Mouse (Mus musculus) MEL (cell line): Measurements from ENCODE around the gene Cttn. TPM values are rescaled to one million over a fixed set of nuclear protein-coding genes. Genes with fewer than 3 reads are reported as not detected.

Experiments
- DNase-seq: peaks from one replicate; pipeline ENCODE4 v3.0.0; 2011; ENCODE audit warnings: low read depth, low spot score
- H3K27ac ChIP-seq: 2 replicates; pipeline ENCODE4 v1.5.1; 2012; ENCODE audit warnings: low read depth, mild to moderate bottlenecking, control low read depth, low read length, moderate library complexity; ENCODE audit not compliant: control insufficient read depth
- H3K27me3 ChIP-seq, 2 experiments: fragments of 150-350 bp in 1 of 2; sonication (generic) in 1 of 2; 2 replicates each; pipeline ENCODE4 v1.6.1; 2012; ENCODE audit warnings: low read length in 2 of 2, mild to moderate bottlenecking in 2 of 2, improper control_type of control experiment in 1 of 2, moderate library complexity in 1 of 2; ENCODE audit not compliant: insufficient read depth in 2 of 2, control insufficient read depth in 1 of 2
- H3K36me3 ChIP-seq, 2 experiments: 2 replicates each; pipeline ENCODE4 v1.6.1; 2012 to 2014; ENCODE audit warnings: low read length in 2 of 2, improper control_type of control experiment in 1 of 2, inconsistent platforms in 1 of 2, mild to moderate bottlenecking in 1 of 2; ENCODE audit not compliant: insufficient read depth in 2 of 2, control insufficient read depth in 1 of 2
- H3K4me1 ChIP-seq, 2 experiments: fragments of 150-350 bp in 1 of 2; sonication (generic) in 1 of 2; 2 replicates each; pipeline ENCODE4 v1.6.1; 2012; ENCODE audit warnings: low read length in 2 of 2, improper control_type of control experiment in 1 of 2, mild to moderate bottlenecking in 1 of 2; ENCODE audit not compliant: insufficient read depth in 2 of 2, control insufficient read depth in 1 of 2
- H3K4me3 ChIP-seq, 2 experiments: fragments of 150-350 bp in 1 of 2; sonication (generic) in 1 of 2; 2 replicates each; pipeline ENCODE4 v1.5.1; 2012; ENCODE audit warnings: low read depth in 2 of 2, low read length in 2 of 2, mild to moderate bottlenecking in 2 of 2, moderate library complexity in 2 of 2, control low read depth in 1 of 2, improper control_type of control experiment in 1 of 2; ENCODE audit not compliant: control insufficient read depth in 1 of 2, insufficient read depth in 1 of 2
- H3K79me2 ChIP-seq: 2 replicates; pipeline ENCODE4 v1.6.1; 2012; ENCODE audit warnings: mild to moderate bottlenecking, low read length, moderate library complexity; ENCODE audit not compliant: control insufficient read depth, poor library complexity, insufficient read depth
- H3K9ac ChIP-seq: 2 replicates; pipeline ENCODE4 v1.6.1; 2012; ENCODE audit warnings: low read depth, mild to moderate bottlenecking, control low read depth, low read length, moderate library complexity; ENCODE audit not compliant: control insufficient read depth, poor library complexity, severe bottlenecking
- H3K9me3 ChIP-seq: fragments of 150-350 bp; sonication (generic); replicated peaks from 2 replicates; pipeline ENCODE4 v1.6.1; 2012; ENCODE audit warnings: mild to moderate bottlenecking, low read length, improper control_type of control experiment, moderate library complexity; ENCODE audit not compliant: insufficient read depth
- BHLHE40 ChIP-seq: IDR thresholded peaks from 2 replicates; pipeline ENCODE4 v1.6.1; 2012; ENCODE audit warnings: low read depth, mild to moderate bottlenecking, inconsistent platforms, low read length, improper control_type of control experiment, borderline replicate concordance
- CHD1 ChIP-seq: IDR thresholded peaks from 2 replicates; pipeline ENCODE4 v1.6.1; 2012; ENCODE audit warnings: low read depth, mild to moderate bottlenecking, inconsistent platforms, low read length, improper control_type of control experiment
- CHD2 ChIP-seq: IDR thresholded peaks from 2 replicates; pipeline ENCODE4 v1.6.1; 2011; ENCODE audit warnings: low read length, improper control_type of control experiment
- CTCF ChIP-seq, 3 experiments: IDR thresholded peaks in 2 of 3; conservative IDR thresholded peaks in 1 of 3; 2 replicates each; pipeline ENCODE4 v1.5.1; 2011 to 2012; ENCODE audit warnings: low read length in 3 of 3, low read depth in 2 of 3, mild to moderate bottlenecking in 2 of 3, improper control_type of control experiment in 1 of 3, inconsistent platforms in 1 of 3, mixed read lengths in 1 of 3, moderate library complexity in 1 of 3; ENCODE audit not compliant: control insufficient read depth in 1 of 3, insufficient read depth in 1 of 3, poor library complexity in 1 of 3, severe bottlenecking in 1 of 3
- E2F4 ChIP-seq: IDR thresholded peaks from 2 replicates; pipeline ENCODE4 v1.6.1; 2011; ENCODE audit warnings: low read depth, low read length, improper control_type of control experiment, borderline replicate concordance
- ELF1 ChIP-seq: IDR thresholded peaks from 2 replicates; pipeline ENCODE4 v1.6.1; 2014; ENCODE audit warnings: low read depth, mild to moderate bottlenecking, inconsistent platforms, low read length, improper control_type of control experiment, moderate library complexity
- EP300 ChIP-seq, 2 experiments: IDR thresholded peaks; 2 replicates each; pipeline ENCODE4 v1.6.1; 2011; ENCODE audit warnings: improper control_type of control experiment in 2 of 2, low read length in 2 of 2, low read depth in 1 of 2, mild to moderate bottlenecking in 1 of 2
- ETS1 ChIP-seq: IDR thresholded peaks from 2 replicates; pipeline ENCODE4 v1.6.1; 2012; ENCODE audit warnings: low read depth, mild to moderate bottlenecking, inconsistent platforms, low read length, improper control_type of control experiment, moderate library complexity
- GABPA ChIP-seq: IDR thresholded peaks from 2 replicates; pipeline ENCODE4 v1.6.1; 2012; ENCODE audit warnings: low read depth, mild to moderate bottlenecking, inconsistent platforms, low read length, improper control_type of control experiment, moderate library complexity
- GATA1 ChIP-seq: IDR thresholded peaks from 2 replicates; pipeline ENCODE4 v1.6.1; 2011; ENCODE audit warnings: low read depth, low read length, improper control_type of control experiment
- HCFC1 ChIP-seq: IDR thresholded peaks from 2 replicates; pipeline ENCODE4 v1.6.1; 2012; ENCODE audit warnings: low read depth, mild to moderate bottlenecking, inconsistent platforms, low read length, improper control_type of control experiment, moderate library complexity
- JUND ChIP-seq: IDR thresholded peaks from 2 replicates; pipeline ENCODE4 v1.6.1; 2011; ENCODE audit warnings: low read depth, mild to moderate bottlenecking, improper control_type of control experiment, low read length
- KAT2A ChIP-seq: conservative IDR thresholded peaks from 2 replicates; pipeline ENCODE4 v1.6.1; 2012; ENCODE audit warnings: low read depth, low read length, improper control_type of control experiment, inconsistent platforms
- MAFK ChIP-seq: IDR thresholded peaks from 2 replicates; pipeline ENCODE4 v1.6.1; 2011; ENCODE audit warnings: low read depth, mild to moderate bottlenecking, low read length, improper control_type of control experiment, borderline replicate concordance
- MAX ChIP-seq: IDR thresholded peaks from 2 replicates; pipeline ENCODE4 v1.6.1; 2011; ENCODE audit warnings: low read length, improper control_type of control experiment
- MAZ ChIP-seq: IDR thresholded peaks from 2 replicates; pipeline ENCODE4 v1.6.1; 2012; ENCODE audit warnings: low read depth, mild to moderate bottlenecking, inconsistent platforms, low read length, improper control_type of control experiment
- MEF2A ChIP-seq: IDR thresholded peaks from 2 replicates; pipeline ENCODE4 v1.6.1; 2014; ENCODE audit warnings: low read depth, mild to moderate bottlenecking, inconsistent platforms, low read length, improper control_type of control experiment; ENCODE audit not compliant: poor library complexity, insufficient replicate concordance, severe bottlenecking; ENCODE audit errors: extremely low read depth
- MXI1 ChIP-seq: IDR thresholded peaks from 2 replicates; pipeline ENCODE4 v1.6.1; 2011; ENCODE audit warnings: mild to moderate bottlenecking, low read depth, low read length, improper control_type of control experiment
- MYB ChIP-seq: IDR thresholded peaks from 2 replicates; pipeline ENCODE4 v1.6.1; 2011; ENCODE audit warnings: mild to moderate bottlenecking, low read depth, low read length, improper control_type of control experiment
- MYC ChIP-seq: IDR thresholded peaks from 2 replicates; pipeline ENCODE4 v1.6.1; 2011; ENCODE audit warnings: low read depth, mild to moderate bottlenecking, low read length, improper control_type of control experiment, moderate library complexity
- NELFE ChIP-seq: IDR thresholded peaks from 2 replicates; pipeline ENCODE4 v1.6.1; 2011; ENCODE audit warnings: low read depth, low read length, improper control_type of control experiment
- NRF1 ChIP-seq: IDR thresholded peaks from 2 replicates; pipeline ENCODE4 v1.6.1; 2014; ENCODE audit warnings: low read depth, mild to moderate bottlenecking, inconsistent platforms, low read length, improper control_type of control experiment, moderate library complexity; ENCODE audit not compliant: poor library complexity, insufficient read depth, severe bottlenecking
- POLR2A ChIP-seq, 2 experiments: IDR thresholded peaks; 2 replicates each; pipeline ENCODE4 v1.6.1; 2011 to 2012; ENCODE audit warnings: low read length in 2 of 2, mild to moderate bottlenecking in 2 of 2, control low read depth in 1 of 2, improper control_type of control experiment in 1 of 2, low read depth in 1 of 2, moderate library complexity in 1 of 2; ENCODE audit not compliant: control insufficient read depth in 1 of 2, insufficient read depth in 1 of 2, poor library complexity in 1 of 2
- POLR2AphosphoS2 ChIP-seq: IDR thresholded peaks from 2 replicates; pipeline ENCODE4 v1.6.1; 2011; ENCODE audit warnings: low read length, improper control_type of control experiment
- POLR2AphosphoS5 ChIP-seq: IDR thresholded peaks from 2 replicates; pipeline ENCODE4 v1.6.1; 2012; ENCODE audit warnings: low read depth, borderline replicate concordance, mild to moderate bottlenecking, inconsistent platforms, low read length, moderate library complexity, mixed read lengths
- RAD21 ChIP-seq: IDR thresholded peaks from 2 replicates; pipeline ENCODE4 v1.6.1; 2011; ENCODE audit warnings: mild to moderate bottlenecking, low read depth, low read length, improper control_type of control experiment
- SIN3A ChIP-seq: IDR thresholded peaks from 2 replicates; pipeline ENCODE4 v1.6.1; 2012; ENCODE audit warnings: low read length, improper control_type of control experiment, inconsistent platforms
- SMC3 ChIP-seq: IDR thresholded peaks from 2 replicates; pipeline ENCODE4 v1.6.1; 2011; ENCODE audit warnings: low read depth, low read length, improper control_type of control experiment
- TAL1 ChIP-seq: IDR thresholded peaks from 2 replicates; pipeline ENCODE4 v1.6.1; 2012; ENCODE audit warnings: mild to moderate bottlenecking, inconsistent platforms, low read length, moderate library complexity, mixed read lengths
- TBP ChIP-seq: IDR thresholded peaks from 2 replicates; pipeline ENCODE4 v1.8.0; 2011; ENCODE audit warnings: low read depth, low read length, improper control_type of control experiment
- TCF12 ChIP-seq: IDR thresholded peaks from 2 replicates; pipeline ENCODE4 v1.6.1; 2014; ENCODE audit warnings: low read depth, mild to moderate bottlenecking, inconsistent platforms, low read length, improper control_type of control experiment, moderate library complexity
- UBTF ChIP-seq: IDR thresholded peaks from 2 replicates; pipeline ENCODE4 v1.6.1; 2012; ENCODE audit warnings: low read depth, mild to moderate bottlenecking, inconsistent platforms, low read length, improper control_type of control experiment, moderate library complexity, borderline replicate concordance; ENCODE audit not compliant: insufficient read depth
- USF1 ChIP-seq: IDR thresholded peaks from 2 replicates; pipeline ENCODE4 v1.6.1; 2014; ENCODE audit warnings: low read depth, mild to moderate bottlenecking, inconsistent platforms, low read length, improper control_type of control experiment, moderate library complexity
- USF2 ChIP-seq, 2 experiments: IDR thresholded peaks; 2 replicates each; pipeline ENCODE4 v1.6.1; 2011 to 2012; ENCODE audit warnings: improper control_type of control experiment in 2 of 2, low read length in 2 of 2, borderline replicate concordance in 1 of 2, inconsistent platforms in 1 of 2, low read depth in 1 of 2, mild to moderate bottlenecking in 1 of 2; ENCODE audit not compliant: insufficient read depth in 1 of 2
- ZC3H11A ChIP-seq: IDR thresholded peaks from 2 replicates; pipeline ENCODE4 v1.6.1; 2012; ENCODE audit warnings: low read depth, mild to moderate bottlenecking, inconsistent platforms, low read length, improper control_type of control experiment
- ZMIZ1 ChIP-seq: IDR thresholded peaks from 2 replicates; pipeline ENCODE4 v1.6.1; 2012; ENCODE audit warnings: low read depth, mild to moderate bottlenecking, inconsistent platforms, low read length, improper control_type of control experiment, moderate library complexity
- ZNF384 ChIP-seq: IDR thresholded peaks from 2 replicates; pipeline ENCODE4 v1.6.1; 2012; ENCODE audit warnings: low read depth, mild to moderate bottlenecking, inconsistent platforms, low read length, improper control_type of control experiment
- polyA plus RNA-seq, 2 experiments: library from polyadenylated mRNA; stranded (reverse) in 1 of 2; unstranded in 1 of 2; fragments of >175 nt in 1 of 2; fragments of >200 nt in 1 of 2; gene quantifications; 2 replicates each; pipeline versions ENCODE4 v1.2.1 to v1.2.4; 2012; ENCODE audit warnings: low replicate concordance in 2 of 2, low read depth in 1 of 2; ENCODE audit not compliant: insufficient read length in 2 of 2, insufficient read depth in 1 of 2, missing spikeins in 1 of 2
- total RNA-seq: library from RNA; depleted of rRNA; stranded (reverse); fragments of 300-350 nt; gene quantifications from 2 replicates; pipeline ENCODE4 v1.2.3, GENCODE M21; 2012; rRNA removed

The Cttn gene
- total RNA-seq (35.5 and 38.4 TPM in 2 replicates), polyA plus RNA-seq (10 to 100 TPM in 1 of 2 experiments, not detected in 1; 95.0 TPM)

GRCm38 (mm10) chr7:144470545-144471059 is at the start of gene Cttn:
Gene Cttn (minus strand): TSS chr7:144471009.
- H3K4me3 ChIP-seq: peak within 1 kb of the TSS; percentile 69 to 86
- peak within 1 kb of the TSS; percentile 47 for H3K27ac ChIP-seq
- DNase-seq: peak; percentile 87
- H3K9ac ChIP-seq: peak within 1 kb of the TSS; percentile 68
- H3K27me3 ChIP-seq: no peaks in the 10 kb centered on the region
- H3K9me3 ChIP-seq: no peaks in the 10 kb centered on the region
- peaks cover 0 to 4% of the 10 kb centered on the region in 2 experiments; a peak in 1 of 4 replicates for H3K36me3 ChIP-seq
- no peaks in the 10 kb centered on the region; a peak in 2 of 4 replicates for H3K4me1 ChIP-seq
- peaks cover 22% of the 10 kb centered on the region for H3K79me2 ChIP-seq
- TF ChIP-seq ETS1 (no peak), UBTF (no peak), POLR2AphosphoS2 (peak; percentile 65; the same call in 1 of the 2 replicates), CHD2 (no peak), E2F4 (no peak), NRF1 (no peak), MAFK (no peak), GABPA (no peak), MAZ (peak; percentile 73; the same call in 1 of the 2 replicates), GATA1 (no peak), ELF1 (peak; percentile 91), USF1 (no peak), TCF12 (peak; percentile 50; the same call in 1 of the 2 replicates), RAD21 (no peak), ZNF384 (no peak), HCFC1 (peak; percentile 74), EP300 (IDR thresholded peaks at IDR 0.05; ENCODE audit: low read depth in 1 of 2, low read length in 2 of 2) (no peak), NELFE (peak; percentile 74), POLR2A (IDR thresholded peaks at IDR 0.05; ENCODE audit: control insufficient read depth in 1 of 2, insufficient read depth in 1 of 2, low read depth in 1 of 2, low read length in 2 of 2, poor library complexity in 1 of 2) (peak; percentile 75 to 79; a peak in 3 of 4 replicates), MAX (no peak), ZMIZ1 (peak; percentile 57; the same call in 1 of the 2 replicates), TAL1 (no peak), KAT2A (no peak), CHD1 (no peak), SIN3A (peak; percentile 68), CTCF (IDR thresholded peaks at IDR 0.05 in 2 of 3, conservative IDR thresholded peaks at IDR 0.05 in 1 of 3; ENCODE audit: control insufficient read depth in 1 of 3, insufficient read depth in 1 of 3, low read depth in 2 of 3, low read length in 3 of 3, poor library complexity in 1 of 3, severe bottlenecking in 1 of 3) (no peak), USF2 (IDR thresholded peaks at IDR 0.05; ENCODE audit: borderline replicate concordance in 1 of 2, insufficient read depth in 1 of 2, low read depth in 1 of 2, low read length in 2 of 2) (no peak), BHLHE40 (no peak), MEF2A (no peak), MYC (no peak), ZC3H11A (no peak), SMC3 (no peak), JUND (no peak), MYB (no peak), TBP (peak; percentile 36; the same call in 1 of the 2 replicates), MXI1 (peak; percentile 46), POLR2AphosphoS5 (no peak)
